Mouse (Mus musculus) heart, adult 11 months (tissue): ENCODE data around the gene Ndufa7.

Experiments
- DNase-seq: peaks from one replicate; pipeline ENCODE4 v3.0.0; 2022

Ndufa7 gene

DNA sequence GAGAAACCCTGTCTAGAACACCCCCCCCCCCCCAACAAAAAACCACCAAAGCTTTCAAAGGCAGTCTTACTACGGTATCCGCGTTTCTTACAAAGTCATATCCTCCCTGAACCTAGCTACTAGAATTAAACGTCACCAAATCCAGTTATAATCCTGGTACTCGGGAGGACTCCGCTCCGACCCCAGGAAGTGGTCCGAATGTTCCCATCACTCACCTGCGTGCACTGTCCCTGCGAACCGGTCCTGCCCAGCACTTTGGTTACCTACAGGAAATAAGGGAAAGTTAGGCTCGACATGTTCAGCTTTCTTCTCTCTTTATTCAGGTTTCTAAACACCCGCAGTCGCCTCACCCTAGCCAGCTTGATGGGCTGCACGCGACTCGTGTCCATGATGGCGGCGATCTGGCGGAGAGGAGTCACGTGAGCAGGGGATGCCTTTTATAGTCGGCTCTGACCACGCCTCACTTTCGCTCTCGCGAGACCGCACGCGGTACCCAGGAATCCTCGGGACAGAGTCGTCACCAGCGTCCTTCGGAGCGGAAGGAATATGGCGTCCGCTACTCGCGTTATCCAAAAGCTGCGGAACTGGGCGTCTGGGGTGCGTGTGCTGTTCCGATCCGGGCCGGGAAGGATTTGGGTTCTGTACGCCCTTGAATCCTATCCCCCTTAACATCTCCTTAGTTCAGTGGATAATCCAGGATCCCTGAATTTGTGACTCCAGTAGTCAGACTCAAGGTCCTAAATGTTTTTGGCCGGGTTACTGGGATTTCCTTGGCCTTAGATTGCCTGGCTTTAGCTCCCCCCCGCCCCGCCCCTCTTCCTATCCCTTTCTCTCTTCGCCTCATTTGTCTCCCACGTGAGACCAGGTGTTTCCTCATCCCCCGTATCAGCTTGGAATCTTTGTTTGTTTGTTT is at the start of gene Ndufa7, which contains the start of gene Rps28:
Ndufa7 (plus strand) TSS at position 489 of the 913 bp plus-strand sequence.
Rps28 (minus strand) TSS at position 479 of the 913 bp plus-strand sequence.
- DNase-seq = peak; percentile 99

DNA sequence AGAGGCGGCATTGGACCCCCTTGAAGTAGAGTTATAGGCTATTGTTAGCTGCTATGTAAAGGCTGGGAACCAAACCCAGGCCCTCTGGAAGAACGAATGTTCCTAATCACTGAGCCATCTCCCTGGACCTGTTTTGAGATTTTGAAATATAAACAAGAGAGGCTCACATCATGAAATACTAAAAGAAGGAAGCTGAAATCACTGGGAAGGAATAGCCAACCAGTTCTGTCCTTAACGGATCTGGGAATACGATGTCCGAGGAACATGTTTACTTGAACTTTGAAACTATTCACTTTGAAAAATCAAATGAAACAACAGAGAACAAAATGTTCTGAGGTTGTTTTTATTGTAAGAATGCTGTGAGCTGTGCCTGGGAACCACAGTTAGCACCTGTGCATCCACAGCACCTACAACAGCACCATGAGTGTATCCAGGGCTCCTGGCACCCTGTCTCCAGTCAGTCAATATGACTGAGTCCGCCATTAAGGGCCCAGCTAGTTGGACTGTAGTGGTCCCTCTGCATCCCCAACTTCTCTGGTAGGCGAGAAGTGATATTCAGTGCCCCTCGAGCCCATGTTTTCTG is 49.7 kb upstream of the Ndufa7 start:
- no peak for DNase-seq

GRCm38 (mm10) chr17:33775287-33775686 is 49.1 kb upstream of the Ndufa7 start:
- DNase-seq = peak; percentile 92

GRCm38 (mm10) chr17:33779271-33779966 is 45.0 kb upstream of the Ndufa7 start:
- DNase-seq = peak; percentile 100

- no peak for DNase-seq
Observed at GRCm38 (mm10) chr17:33779967-33780295, 44.4 kb upstream of the Ndufa7 start.

DNA sequence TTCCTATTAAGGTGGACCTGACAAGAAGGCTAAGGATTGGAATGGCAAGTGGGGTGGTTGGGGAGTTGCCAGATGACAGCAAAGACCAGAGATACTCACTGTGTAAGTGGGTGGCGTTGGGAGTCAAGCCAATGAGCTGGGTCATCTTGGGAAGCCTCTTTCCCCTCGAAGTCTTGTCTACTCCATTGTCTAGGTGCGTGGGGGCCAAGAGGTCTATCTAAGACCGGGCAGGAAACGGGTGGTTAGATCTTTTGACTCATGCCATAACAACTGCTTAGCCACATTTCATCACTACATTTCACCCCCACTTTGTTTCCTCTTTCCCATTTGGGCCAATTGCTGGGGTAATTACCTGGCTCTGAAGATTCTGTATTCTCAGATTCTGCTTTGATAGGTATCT is 43.9 kb upstream of the Ndufa7 start:
- DNase-seq = peak; percentile 95

GRCm38 (mm10) chr17:33781124-33781977 is 43.0 kb upstream of the Ndufa7 start, which contains the start of gene Angptl4:
Gene Angptl4 (minus strand): TSS chr17:33781830.
- DNase-seq = peak; percentile 99

GRCm38 (mm10) chr17:33782067-33782466 is 42.3 kb upstream of the Ndufa7 start:
- no peak for DNase-seq

DNA sequence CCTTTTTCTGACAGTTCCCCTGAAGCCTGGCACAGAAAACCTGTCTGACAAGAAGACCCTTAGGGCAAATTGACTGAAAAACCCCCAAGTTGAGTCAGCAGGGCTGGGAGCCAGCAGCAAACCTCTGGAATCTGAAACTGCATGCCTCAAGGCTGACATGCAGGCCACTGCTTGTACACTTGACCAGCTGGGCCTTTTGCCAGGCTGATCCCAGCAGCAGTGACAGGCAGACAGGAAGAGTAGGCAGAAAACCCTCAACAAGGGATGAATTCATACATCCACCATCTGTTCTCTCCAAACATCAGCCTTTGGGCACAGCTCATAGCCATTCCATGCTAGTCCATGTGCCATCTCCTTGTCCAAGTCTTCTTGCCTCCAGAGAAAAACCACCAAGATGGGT is 41.0 kb upstream of the Ndufa7 start:
- peak; percentile 98 for DNase-seq

- DNase-seq = no peak
Observed at GRCm38 (mm10) chr17:33784939-33785338, 39.4 kb upstream of the Ndufa7 start.

- DNase-seq = no peak
Observed at GRCm38 (mm10) chr17:33786375-33786774, 38.0 kb upstream of the Ndufa7 start.

DNA sequence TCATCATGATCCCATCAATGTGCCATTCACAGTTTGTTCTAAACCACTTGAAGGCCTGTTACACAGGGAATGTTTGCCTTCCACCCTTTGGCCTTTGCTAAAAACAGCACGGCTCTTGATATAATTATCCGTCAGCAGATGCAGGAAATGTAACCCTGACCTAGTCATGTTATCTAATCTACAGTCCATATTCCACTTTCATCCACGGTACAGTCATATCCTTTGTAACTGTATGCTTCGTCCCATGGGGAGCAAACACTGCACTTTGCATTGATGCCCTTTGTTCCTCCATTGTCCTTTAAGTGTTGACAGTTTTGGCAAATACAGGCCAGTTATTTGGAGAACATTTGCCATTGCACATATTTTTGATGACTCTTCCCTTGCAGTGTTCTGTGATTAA is 35.6 kb upstream of the Ndufa7 start:
- DNase-seq = peak; percentile 89

DNA sequence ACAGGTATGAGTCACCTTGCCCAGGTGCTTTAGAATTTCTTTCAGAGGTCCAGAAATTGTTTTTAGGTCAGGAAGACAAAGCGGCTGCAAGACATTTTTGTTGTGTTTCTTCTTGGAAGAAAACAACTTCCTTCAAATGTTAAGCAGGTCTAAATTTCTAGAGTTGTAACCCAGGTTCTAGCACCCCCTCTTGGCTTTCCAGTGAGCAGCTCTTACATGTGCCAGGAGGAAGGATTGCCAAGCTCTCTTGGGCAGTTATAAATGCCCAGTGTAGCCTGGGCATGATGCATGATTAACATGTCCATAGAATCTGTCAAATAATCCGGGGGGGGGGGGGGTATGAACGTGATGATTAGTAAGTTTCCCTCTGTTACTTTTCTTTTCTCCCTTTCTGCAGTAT is 26.1 kb upstream of the Ndufa7 start:
- DNase-seq = peak; percentile 91

- no peak for DNase-seq
Observed at GRCm38 (mm10) chr17:33799277-33799676, 25.1 kb upstream of the Ndufa7 start.

- DNase-seq = no peak
Observed at GRCm38 (mm10) chr17:33802221-33802620, 22.2 kb upstream of the Ndufa7 start.

DNA sequence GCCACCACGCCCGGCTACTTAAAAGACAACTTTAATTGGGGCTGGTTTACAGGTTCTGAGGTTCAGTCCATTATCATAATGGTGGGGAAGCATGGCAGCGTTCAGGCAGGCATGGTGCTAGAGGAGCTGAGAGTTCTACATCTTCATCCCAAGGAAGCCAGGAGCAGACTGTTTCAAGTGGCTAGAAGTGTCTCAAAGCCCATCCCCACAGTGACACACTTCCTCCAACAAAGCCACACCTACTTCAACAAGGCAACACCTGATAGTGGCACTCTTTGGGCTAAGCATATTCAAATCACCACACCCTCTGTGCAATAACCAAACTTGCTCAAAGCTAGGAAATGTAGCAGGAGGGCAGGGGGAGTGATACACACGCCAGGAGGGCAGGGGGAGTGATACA is 20.2 kb upstream of the Ndufa7 start:
- DNase-seq = peak; percentile 83

- peak; percentile 77 for DNase-seq
Observed at GRCm38 (mm10) chr17:33804745-33805144, 19.6 kb upstream of the Ndufa7 start.

- peak; percentile 69 for DNase-seq
Observed at GRCm38 (mm10) chr17:33807181-33807888, 17.0 kb upstream of the Ndufa7 start.

DNA sequence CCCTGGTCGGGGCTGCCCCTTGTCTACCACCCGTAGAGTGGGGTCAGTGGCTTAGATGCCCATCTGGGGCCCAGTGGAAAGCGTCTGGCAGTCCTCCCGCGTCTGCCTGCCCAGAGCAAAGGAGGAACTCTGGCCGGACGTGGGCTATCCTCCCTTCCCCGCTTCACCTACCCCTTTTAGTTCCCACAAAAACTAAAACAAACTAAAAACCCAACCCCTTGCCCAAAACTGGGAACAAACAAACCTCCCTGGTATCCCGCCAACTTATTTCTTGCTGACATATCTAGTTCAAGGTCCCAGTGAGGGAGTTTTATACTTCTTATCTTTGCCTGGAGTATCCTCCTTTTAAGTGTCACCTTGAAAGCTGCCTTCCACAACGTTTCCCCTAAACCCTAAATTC is 16.2 kb upstream of the Ndufa7 start:
- peak; percentile 87 for DNase-seq

DNA sequence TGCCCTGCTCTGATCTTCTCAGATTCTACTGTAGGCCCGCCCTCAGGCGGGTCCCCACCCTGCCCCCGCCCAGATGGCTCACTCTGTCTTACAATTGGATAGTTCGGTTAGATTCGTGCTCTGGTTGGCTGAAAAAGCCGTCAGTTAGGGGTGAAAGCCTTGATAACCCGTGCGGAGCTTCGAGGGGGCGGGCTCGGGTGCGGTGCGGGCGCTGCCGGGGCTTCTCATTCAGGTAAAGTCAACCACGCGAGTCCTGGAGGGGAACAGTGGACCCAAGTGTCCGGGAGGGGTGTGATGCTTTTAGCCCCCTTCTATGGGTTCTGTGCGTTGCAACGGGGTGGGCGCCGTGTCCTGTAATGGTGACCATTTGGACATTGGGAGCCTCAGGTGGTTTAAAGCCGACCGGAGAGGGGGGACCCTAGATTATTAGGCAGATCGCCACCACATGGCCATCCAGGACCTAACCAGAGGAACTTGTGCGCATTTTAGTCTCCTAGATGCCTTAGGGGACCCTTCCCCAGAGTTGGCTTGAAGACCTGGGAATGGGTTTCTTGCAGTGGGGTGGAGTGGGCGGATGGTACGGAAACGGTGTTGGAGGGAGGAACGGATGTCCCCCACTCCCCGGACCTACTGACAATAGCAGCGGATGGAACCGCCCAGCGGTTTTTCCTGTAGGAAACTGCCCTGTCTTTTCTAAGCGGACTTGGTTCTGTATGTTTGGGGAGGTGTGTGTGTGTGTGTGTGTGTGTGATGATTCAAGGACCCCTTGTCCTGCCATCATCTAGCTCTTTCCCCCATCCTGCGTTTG is 13.8 kb upstream of the Ndufa7 start, which contains the start of gene Kank3:
Kank3 (plus strand) TSS at position 186 of the 808 bp plus-strand sequence.
- peak; percentile 100 for DNase-seq

- no peak for DNase-seq
Observed at GRCm38 (mm10) chr17:33811142-33811516, 13.2 kb upstream of the Ndufa7 start.
